Mouse (Mus musculus) embryonic facial prominence, embryonic 12.5 days (tissue): ENCODE measurements around the gene Atp13a2. TPM values are rescaled to one million over a fixed set of nuclear protein-coding genes. Genes with fewer than 3 reads are reported as not detected.

ENCODE experiments used
- ATAC-seq: fragments of 200-750 bp; cut with Nextera tagmentation; 2 replicates; pipeline ENCODE4 v1.8.0; 2017; ENCODE audit not compliant: insufficient number of reproducible peaks, insufficient read depth, low FRiP score, low TSS enrichment
- H3K27ac ChIP-seq: fragments of 300-500 bp; sonication (generic); 2 replicates; pipeline ENCODE4 v1.5.1; 2016; ENCODE audit warnings: mild to moderate bottlenecking
- H3K27me3 ChIP-seq: fragments of 300-500 bp; sonication (generic); 2 replicates; pipeline ENCODE4 v1.6.1; 2016; ENCODE audit warnings: mild to moderate bottlenecking, moderate library complexity
- H3K36me3 ChIP-seq: fragments of 300-500 bp; sonication (generic); 2 replicates; pipeline ENCODE4 v1.6.1; 2016; ENCODE audit warnings: mild to moderate bottlenecking
- H3K4me1 ChIP-seq: fragments of 300-500 bp; sonication (generic); 2 replicates; pipeline ENCODE4 v1.6.1; 2016
- H3K4me2 ChIP-seq: fragments of 300-500 bp; sonication (generic); replicated peaks from 2 replicates; pipeline ENCODE4 v1.6.1; 2016; ENCODE audit warnings: mild to moderate bottlenecking, moderate library complexity
- H3K4me3 ChIP-seq: fragments of 300-500 bp; sonication (generic); 2 replicates; pipeline ENCODE4 v1.5.1; 2016; ENCODE audit warnings: mild to moderate bottlenecking
- H3K9ac ChIP-seq: fragments of 300-500 bp; sonication (generic); 2 replicates; pipeline ENCODE4 v1.6.1; 2016; ENCODE audit warnings: mild to moderate bottlenecking, moderate library complexity
- H3K9me3 ChIP-seq: fragments of 300-500 bp; sonication (generic); 2 replicates; pipeline ENCODE4 v1.6.1; 2016; ENCODE audit warnings: mild to moderate bottlenecking, moderate library complexity
- WGBS: fragments of 180-500 bp; shearing (Covaris S2); methylation state at CpG from one replicate; pipeline ENCODE4 v1.1.7; 2016; 5-methylcytosine and 5-hydroxymethylcytosine counted together
- polyA plus RNA-seq: library from polyadenylated mRNA; unstranded; fragments of >200 nt; fragmentation: Nextera tagmentation; extraction: Ambion mirVana; gene quantifications from 2 replicates; pipeline ENCODE4 v1.2.1, GENCODE M21; 2016

Gene Atp13a2
- polyA plus RNA-seq, result 56.1 and 63.3 TPM in 2 replicates

DNA sequence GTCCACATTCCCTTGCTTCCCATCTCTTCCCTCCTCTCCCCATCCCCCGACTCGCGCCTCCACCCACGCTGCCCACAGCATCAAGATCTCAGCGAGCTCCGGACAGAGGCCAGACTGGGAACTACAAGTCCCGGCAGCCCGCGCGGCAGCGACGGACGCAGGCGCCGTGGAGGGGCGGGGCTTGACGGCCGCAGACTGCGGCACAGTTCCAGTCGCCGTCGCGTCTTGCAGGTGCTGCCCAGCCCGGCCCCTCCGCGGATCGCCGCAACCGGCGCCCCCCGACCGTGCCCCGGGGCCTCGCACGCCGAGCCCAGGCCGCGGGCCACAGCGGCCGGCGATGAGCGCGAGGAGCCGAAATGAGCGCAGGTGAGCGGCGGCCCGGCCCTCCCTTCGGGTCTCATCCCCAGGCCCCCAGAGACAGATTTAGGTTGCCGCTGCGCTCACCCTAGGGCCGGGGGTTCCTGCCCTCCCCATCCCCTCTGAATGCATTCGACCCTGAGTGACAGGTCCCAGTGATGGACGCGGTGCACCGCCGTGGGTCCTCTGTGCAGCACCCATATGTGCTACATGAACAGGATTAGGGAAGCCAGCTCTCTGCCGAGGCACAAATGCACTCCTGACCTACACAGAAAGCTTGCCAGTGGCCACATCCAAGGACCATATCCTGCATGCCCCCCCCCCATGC, at the start of gene Atp13a2:
TSS of gene Atp13a2 (plus strand) at position 163 of the 685 bp plus-strand sequence.
- H3K4me3 ChIP-seq, result peak within 1 kb of the TSS; percentile 81
- H3K27me3 ChIP-seq, result no peaks in the 10 kb centered on the region
- under 1% methylated on average over 58 of the region's 58 CpGs for WGBS
- ATAC-seq, result peak; percentile 80
- peak within 1 kb of the TSS; percentile 74 for H3K4me2 ChIP-seq
- peaks cover 28% of the 10 kb centered on the region for H3K4me1 ChIP-seq
- H3K9me3 ChIP-seq, result no peaks in the 10 kb centered on the region
- no peaks in the 10 kb centered on the region for H3K36me3 ChIP-seq
- H3K9ac ChIP-seq, result peak within 1 kb of the TSS; percentile 94
- no peak within 1 kb of the TSS for H3K27ac ChIP-seq

DNA sequence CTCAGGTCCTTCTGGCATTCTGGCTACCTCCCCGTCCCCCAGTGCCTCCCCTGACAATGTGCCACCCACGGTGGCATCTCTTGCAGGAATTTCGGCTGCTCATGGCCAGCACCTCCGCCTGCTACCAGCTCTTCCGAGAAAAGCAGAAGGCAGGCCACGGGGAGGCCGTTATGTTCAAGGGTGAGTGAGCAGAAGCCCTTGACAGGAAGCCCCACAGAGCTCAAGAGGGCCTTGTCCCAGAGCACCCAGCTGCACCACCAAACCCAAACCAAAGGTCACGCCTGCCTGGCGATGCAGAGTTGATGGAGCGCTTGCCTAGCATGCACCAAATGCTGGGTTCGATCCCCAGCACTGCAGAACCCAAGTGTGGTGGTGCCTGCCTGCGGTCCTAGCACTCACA, 42.3 kb upstream of the Atp13a2 start:
- Histone ChIP-seq H3K36me3 (no peaks in the 10 kb centered on the region), H3K4me1 (no peaks in the 10 kb centered on the region), H3K9ac (no peak overlapping the region), H3K4me3 (no peak overlapping the region), H3K27ac (no peak overlapping the region), H3K27me3 (no peaks in the 10 kb centered on the region), H3K4me2 (no peak overlapping the region), H3K9me3 (peaks cover 3% of the 10 kb centered on the region; the same call in 1 of the 2 replicates)
- no peak for ATAC-seq
- 88% methylated on average over 12 of the region's 12 CpGs for WGBS

DNA sequence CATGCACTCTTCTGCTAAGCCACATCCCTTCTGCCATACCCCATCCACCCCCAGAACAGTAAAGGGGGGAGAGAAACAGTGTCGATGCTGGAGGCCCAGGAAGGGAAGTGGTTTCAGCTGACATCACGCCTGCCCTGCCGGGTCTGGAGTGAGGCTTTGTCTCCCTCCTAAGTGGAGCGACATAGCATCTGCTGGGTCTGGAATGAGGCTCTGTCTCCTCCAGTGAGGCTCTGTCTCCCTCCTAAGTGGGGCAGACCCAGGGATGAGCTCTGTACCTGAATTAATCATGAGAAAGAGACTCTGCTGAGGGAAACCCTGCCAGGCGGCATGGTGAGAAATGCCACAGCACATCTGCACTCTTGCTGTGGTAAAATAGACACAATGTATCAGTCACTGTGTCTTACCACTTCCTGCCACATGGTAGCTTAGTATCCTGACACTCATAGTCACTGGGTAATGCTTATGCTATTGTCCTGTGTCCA, 41.7 kb upstream of the Atp13a2 start:
- Histone ChIP-seq H3K4me2 (no peak overlapping the region), H3K4me3 (no peak overlapping the region), H3K9ac (no peak overlapping the region), H3K36me3 (no peaks in the 10 kb centered on the region), H3K27me3 (no peaks in the 10 kb centered on the region), H3K27ac (no peak overlapping the region), H3K9me3 (peaks cover 3% of the 10 kb centered on the region; the same call in 1 of the 2 replicates), H3K4me1 (no peaks in the 10 kb centered on the region)
- 72% methylated on average over 5 of the region's 5 CpGs for WGBS
- no peak for ATAC-seq

DNA sequence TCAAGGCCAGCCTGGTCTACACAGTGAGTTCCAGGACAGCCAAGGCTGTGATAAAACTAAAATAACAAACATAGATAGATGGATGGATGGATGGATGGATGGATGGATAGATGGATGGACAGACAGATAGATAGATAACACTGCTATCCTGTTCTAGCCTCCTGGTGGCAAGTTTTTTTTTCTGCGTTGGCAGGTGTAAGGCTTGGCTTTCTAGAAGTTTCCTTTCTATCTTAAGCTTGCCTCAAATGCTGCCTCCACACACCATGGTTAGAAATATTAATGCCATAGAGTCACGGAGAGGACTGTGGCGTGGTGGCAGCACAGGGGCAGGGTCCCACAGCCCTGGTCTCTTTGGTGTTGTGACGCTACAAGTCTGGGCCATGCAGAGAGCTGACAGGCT, 41.1 kb upstream of the Atp13a2 start:
- H3K36me3 ChIP-seq, result no peaks in the 10 kb centered on the region
- WGBS, result 92% methylated on average over 4 of the region's 4 CpGs
- no peak overlapping the region for H3K4me3 ChIP-seq
- no peak overlapping the region for H3K4me2 ChIP-seq
- H3K4me1 ChIP-seq, result no peaks in the 10 kb centered on the region
- no peaks in the 10 kb centered on the region for H3K27me3 ChIP-seq
- H3K27ac ChIP-seq, result no peak overlapping the region
- no peak for ATAC-seq
- no peak overlapping the region for H3K9ac ChIP-seq
- peaks cover 3% of the 10 kb centered on the region; the same call in 1 of the 2 replicates for H3K9me3 ChIP-seq

DNA sequence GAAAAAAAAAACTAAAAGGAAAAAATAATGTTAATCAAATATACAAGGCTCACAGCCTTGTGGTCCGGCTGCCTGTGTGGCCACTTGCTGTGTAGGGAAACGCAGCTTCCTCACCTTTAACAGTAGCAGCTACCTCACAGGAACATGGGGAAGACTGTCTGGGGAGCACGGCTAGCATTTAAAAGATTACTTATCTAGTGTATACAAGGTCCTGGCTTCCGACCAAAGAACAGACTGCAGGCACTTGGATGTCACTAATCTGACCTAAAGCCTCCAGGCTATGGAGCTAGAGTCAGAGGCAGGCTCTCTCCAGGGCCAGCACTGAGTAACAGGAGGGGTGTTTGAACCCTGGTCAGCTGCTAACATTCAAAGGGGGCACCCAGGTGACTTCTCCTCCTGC, 40.6 kb upstream of the Atp13a2 start:
- Histone ChIP-seq H3K9ac (no peak overlapping the region), H3K27ac (no peak overlapping the region), H3K27me3 (no peaks in the 10 kb centered on the region), H3K4me1 (no peaks in the 10 kb centered on the region), H3K4me2 (no peak overlapping the region), H3K4me3 (no peak overlapping the region), H3K9me3 (peaks cover 3% of the 10 kb centered on the region; the same call in 1 of the 2 replicates), H3K36me3 (no peaks in the 10 kb centered on the region)
- no peak for ATAC-seq
- WGBS, result 72% methylated on average over 4 of the region's 4 CpGs

DNA sequence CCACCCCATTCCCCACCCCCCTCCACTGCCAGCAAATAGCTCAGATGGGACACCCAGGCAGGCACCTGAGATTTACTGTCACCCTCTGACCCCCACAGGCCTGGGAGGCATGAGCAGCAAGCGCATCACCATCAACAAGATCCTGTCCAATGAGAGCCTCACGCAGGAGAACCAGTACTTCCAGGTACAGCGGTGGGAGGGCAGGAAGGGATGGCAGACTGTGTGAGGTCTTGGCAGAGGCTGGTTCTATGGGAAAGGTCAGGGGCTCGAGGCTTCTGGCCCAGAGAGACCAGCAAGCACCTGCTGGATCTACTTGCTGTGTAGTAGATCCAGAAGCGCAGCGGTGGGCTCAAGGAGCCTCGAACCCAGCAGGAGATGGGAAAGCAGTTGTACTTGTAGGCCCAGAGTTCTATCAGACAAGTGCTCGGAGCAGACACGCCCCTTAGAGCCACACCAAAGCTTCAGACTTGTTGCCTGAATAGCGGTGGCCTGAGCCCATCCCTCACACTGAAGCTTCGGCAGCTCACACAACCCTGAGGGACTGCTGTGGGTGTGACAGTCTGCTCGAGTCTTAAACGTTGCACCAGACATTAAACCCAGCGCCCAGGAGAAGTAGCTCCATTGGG, 40.0 kb upstream of the Atp13a2 start:
- Histone ChIP-seq H3K27ac (no peak overlapping the region), H3K36me3 (no peaks in the 10 kb centered on the region), H3K4me3 (no peak overlapping the region), H3K4me1 (no peaks in the 10 kb centered on the region), H3K4me2 (no peak overlapping the region), H3K27me3 (no peaks in the 10 kb centered on the region), H3K9ac (no peak overlapping the region), H3K9me3 (peaks cover 3% of the 10 kb centered on the region; the same call in 1 of the 2 replicates)
- ATAC-seq, result no peak; the same call in 1 of the 2 replicates
- WGBS, result 72% methylated on average over 14 of the region's 14 CpGs

DNA sequence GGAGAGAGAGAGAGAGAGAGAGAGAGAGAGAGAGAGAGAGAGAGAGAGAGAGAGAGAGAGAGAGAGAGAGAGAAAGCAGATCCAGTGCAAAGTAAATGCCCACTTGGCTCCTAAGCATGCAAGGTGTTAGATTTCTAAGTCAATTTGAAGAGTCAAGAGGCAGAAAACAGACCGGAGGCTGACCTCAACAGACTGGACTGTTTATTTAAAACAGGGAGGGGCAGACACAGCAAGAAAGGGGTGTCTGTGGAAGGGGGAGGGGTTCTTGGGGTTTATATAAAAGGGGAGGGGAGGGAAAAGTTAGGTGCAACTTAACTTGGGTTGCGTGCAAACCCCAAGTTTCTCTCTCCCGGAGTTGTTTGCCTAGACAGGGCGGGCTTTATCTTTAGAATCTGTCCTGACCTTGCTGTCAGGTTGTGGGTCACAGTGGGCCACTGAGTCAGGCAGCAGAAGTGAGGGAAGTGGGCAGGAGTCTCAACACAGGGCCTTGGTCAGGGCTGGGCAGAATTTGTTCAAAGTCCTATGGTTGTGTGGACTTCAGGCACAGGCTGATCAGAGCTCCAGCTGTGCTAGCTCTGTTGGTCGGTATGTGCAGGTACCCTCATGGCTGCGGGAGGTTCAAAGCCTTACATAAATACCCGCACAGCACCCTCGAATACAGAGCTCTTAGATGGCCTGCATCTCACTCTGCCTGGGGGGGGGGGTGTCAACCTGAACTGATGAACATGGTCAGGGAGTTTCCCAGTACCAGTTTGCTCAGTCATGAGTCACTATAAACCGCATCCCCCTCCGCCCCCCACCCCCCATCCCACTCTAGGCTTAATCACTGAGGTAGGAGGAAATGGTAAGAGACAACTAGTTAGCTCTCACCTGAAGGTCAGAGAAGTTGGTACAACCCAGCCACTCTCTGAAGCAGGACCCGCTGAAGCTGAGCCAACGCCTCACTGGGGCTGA, 38.9 kb upstream of the Atp13a2 start:
- WGBS, result 76% methylated on average over 12 of the region's 12 CpGs
- H3K9me3 ChIP-seq, result peaks cover 3% of the 10 kb centered on the region; the same call in 1 of the 2 replicates
- no peak for ATAC-seq
- H3K36me3 ChIP-seq, result no peaks in the 10 kb centered on the region
- H3K4me1 ChIP-seq, result no peaks in the 10 kb centered on the region
- no peak overlapping the region for H3K4me2 ChIP-seq
- H3K4me3 ChIP-seq, result no peak overlapping the region
- H3K9ac ChIP-seq, result no peak overlapping the region
- no peaks in the 10 kb centered on the region for H3K27me3 ChIP-seq
- no peak overlapping the region for H3K27ac ChIP-seq

DNA sequence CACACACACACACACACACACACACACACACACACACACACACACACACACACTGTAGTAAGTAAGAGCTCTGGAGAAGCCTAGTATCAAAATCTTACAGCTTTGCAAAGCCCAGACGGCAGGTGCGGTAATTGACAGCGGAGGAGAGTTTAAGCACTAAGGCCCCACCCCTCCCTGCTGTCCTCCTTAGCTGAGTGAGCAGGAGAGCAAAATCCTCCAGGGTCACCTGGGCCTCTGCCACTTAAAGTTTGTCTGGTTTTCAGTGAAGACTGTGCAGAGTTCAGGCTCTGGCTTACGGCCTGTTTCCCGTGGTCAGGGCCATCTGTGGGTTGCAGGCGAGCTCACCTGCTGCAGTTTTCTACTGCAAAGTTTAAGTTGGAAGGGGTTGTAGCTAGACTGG, 38.2 kb upstream of the Atp13a2 start:
- H3K27me3 ChIP-seq, result no peaks in the 10 kb centered on the region
- WGBS, result 73% methylated on average over 6 of the region's 6 CpGs
- no peak overlapping the region for H3K27ac ChIP-seq
- no peak for ATAC-seq
- no peaks in the 10 kb centered on the region for H3K36me3 ChIP-seq
- H3K4me1 ChIP-seq, result no peaks in the 10 kb centered on the region
- no peak overlapping the region for H3K4me3 ChIP-seq
- peaks cover 3% of the 10 kb centered on the region; the same call in 1 of the 2 replicates for H3K9me3 ChIP-seq
- H3K9ac ChIP-seq, result no peak overlapping the region
- H3K4me2 ChIP-seq, result no peak overlapping the region

DNA sequence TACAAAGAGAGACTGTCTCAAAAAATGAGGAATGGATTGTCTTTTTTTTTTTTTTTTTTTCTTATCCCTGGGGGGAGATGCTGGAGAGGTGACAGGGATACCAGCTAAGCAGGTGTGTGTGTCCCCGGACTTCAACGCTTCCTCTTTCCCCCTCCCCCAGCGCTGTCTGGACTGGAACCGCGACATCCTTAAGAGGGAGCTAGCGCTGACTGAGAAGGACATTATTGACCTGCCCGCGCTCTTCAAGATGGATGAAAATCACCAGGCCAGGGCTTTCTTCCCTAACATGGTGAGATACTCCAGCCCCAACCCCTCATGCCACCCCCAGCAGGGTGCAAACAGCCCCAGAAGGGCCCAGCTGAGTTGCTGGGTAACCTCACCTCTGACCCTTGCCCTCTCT, 37.6 kb upstream of the Atp13a2 start:
- WGBS, result 85% methylated on average over 8 of the region's 8 CpGs
- Histone ChIP-seq H3K9ac (no peak overlapping the region), H3K9me3 (no peaks in the 10 kb centered on the region), H3K4me3 (no peak overlapping the region), H3K36me3 (no peaks in the 10 kb centered on the region), H3K27ac (no peak overlapping the region), H3K4me1 (no peaks in the 10 kb centered on the region), H3K4me2 (no peak overlapping the region), H3K27me3 (no peaks in the 10 kb centered on the region)
- no peak for ATAC-seq

DNA sequence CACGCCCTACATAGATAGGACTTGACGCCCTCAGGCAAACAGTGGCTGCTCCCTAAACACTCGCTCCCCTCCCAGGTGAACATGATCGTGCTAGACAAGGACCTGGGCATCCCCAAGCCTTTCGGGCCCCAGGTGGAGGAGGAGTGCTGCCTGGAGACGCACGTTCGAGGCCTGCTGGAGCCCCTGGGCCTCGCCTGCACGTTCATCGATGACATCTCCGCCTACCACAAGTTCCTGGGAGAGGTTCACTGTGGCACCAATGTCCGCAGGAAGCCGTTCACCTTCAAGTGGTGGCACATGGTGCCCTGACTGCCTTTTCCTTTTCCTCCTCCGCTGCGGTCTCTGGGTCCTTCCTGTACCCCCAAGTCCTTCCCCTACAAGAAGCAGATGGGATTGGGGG, 37.1 kb upstream of the Atp13a2 start:
- Histone ChIP-seq H3K27ac (no peak overlapping the region), H3K36me3 (no peaks in the 10 kb centered on the region), H3K9me3 (no peaks in the 10 kb centered on the region), H3K9ac (no peak overlapping the region), H3K27me3 (no peaks in the 10 kb centered on the region), H3K4me2 (no peak overlapping the region), H3K4me1 (no peaks in the 10 kb centered on the region), H3K4me3 (no peak overlapping the region)
- ATAC-seq, result no peak
- WGBS, result 87% methylated on average over 16 of the region's 16 CpGs

DNA sequence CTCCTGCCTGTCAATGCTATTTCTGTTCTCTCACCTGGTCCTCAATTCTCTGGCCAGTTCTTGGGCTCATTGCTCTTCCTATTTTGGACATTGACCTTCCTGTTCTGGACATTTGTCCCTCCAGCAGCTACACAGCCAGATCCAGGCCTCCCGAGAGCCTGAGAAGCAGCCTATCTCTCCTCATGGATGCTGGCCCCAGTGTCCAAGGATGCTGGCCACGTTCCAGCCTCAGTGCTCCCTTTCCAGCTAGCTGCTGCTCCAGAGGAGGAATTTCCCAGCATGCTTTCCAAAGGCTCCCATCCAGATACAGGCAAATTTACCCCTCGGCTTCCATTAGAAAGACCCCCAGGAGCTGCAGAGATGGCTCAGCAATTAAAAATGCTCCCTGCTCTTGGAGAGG, 36.1 kb upstream of the Atp13a2 start:
- Histone ChIP-seq H3K9me3 (no peaks in the 10 kb centered on the region), H3K9ac (no peak overlapping the region), H3K27me3 (no peaks in the 10 kb centered on the region), H3K4me1 (no peaks in the 10 kb centered on the region), H3K4me2 (no peak overlapping the region), H3K36me3 (no peaks in the 10 kb centered on the region), H3K4me3 (no peak overlapping the region), H3K27ac (no peak overlapping the region)
- no peak for ATAC-seq
- WGBS, result 82% methylated on average over 3 of the region's 3 CpGs
